Mouse (Mus musculus): ENCODE measurements around the gene Acox2. TPM values are rescaled to one million over a fixed set of nuclear protein-coding genes. Genes with fewer than 3 reads are reported as not detected.

The Acox2 gene
- polyA plus RNA-seq, 1 experiment from 2014 or later, result not detected

- WGBS, result 87% methylated on average over 6 of the region's 6 CpGs
- ATAC-seq (ENCODE audit: low FRiP score, low TSS enrichment), result no peak
- no peak overlapping the region for H3K9ac ChIP-seq (ENCODE audit: low read depth, low read length)
Observed at GRCm38 (mm10) chr14:8192727-8193126, 66.4 kb downstream of the Acox2 start.

GRCm38 (mm10) chr14:8191331-8191965 lies 67.7 kb downstream of the Acox2 start:
- no peak overlapping the region for H3K27ac ChIP-seq (ENCODE audit: low read depth, low read length)
- no peaks in the 10 kb centered on the region for H3K36me3 ChIP-seq (ENCODE audit: control insufficient read depth, insufficient read depth, low read length)
- ATAC-seq (ENCODE audit: low FRiP score, low TSS enrichment), result 0 out of 2 replicates have a peak, but pooled peaks have one; percentile 49
- H3K4me3 ChIP-seq (ENCODE audit: low read length), result no peak overlapping the region
- H3K4me1 ChIP-seq (ENCODE audit: control insufficient read depth, insufficient read depth, low read length), result no peaks in the 10 kb centered on the region
- H3K9me3 ChIP-seq (ENCODE audit: control insufficient read depth, low read length), result no peaks in the 10 kb centered on the region
- H3K4me2 ChIP-seq (replicated peaks; ENCODE audit: low read depth, low read length), result no peak overlapping the region
- 33% methylated on average over 12 of the region's 12 CpGs for WGBS
- no peaks in the 10 kb centered on the region for H3K27me3 ChIP-seq (ENCODE audit: control insufficient read depth, insufficient read depth, low read length)
- 0 out of 2 replicates have a peak overlapping the region, but pooled peaks have one; percentile 12 for H3K9ac ChIP-seq (ENCODE audit: low read depth, low read length)

More at GRCm38 (mm10) chr14:8192727-8193126, 66.4 kb downstream of the Acox2 start:
- Histone ChIP-seq H3K4me3 (ENCODE audit: low read length) (no peak overlapping the region), H3K4me1 (ENCODE audit: control insufficient read depth, insufficient read depth, low read length) (no peaks in the 10 kb centered on the region), H3K4me2 (replicated peaks; ENCODE audit: low read depth, low read length) (no peak overlapping the region), H3K36me3 (ENCODE audit: control insufficient read depth, insufficient read depth, low read length) (no peaks in the 10 kb centered on the region), H3K27ac (ENCODE audit: low read depth, low read length) (no peak overlapping the region), H3K9me3 (ENCODE audit: control insufficient read depth, low read length) (no peaks in the 10 kb centered on the region), H3K27me3 (ENCODE audit: control insufficient read depth, insufficient read depth, low read length) (no peaks in the 10 kb centered on the region)

- H3K27ac ChIP-seq (ENCODE audit: low read depth, low read length), result no peak overlapping the region
- H3K9ac ChIP-seq (ENCODE audit: low read depth, low read length), result no peak overlapping the region
- H3K27me3 ChIP-seq (ENCODE audit: control insufficient read depth, insufficient read depth, low read length), result no peaks in the 10 kb centered on the region
- no peak for ATAC-seq (ENCODE audit: low FRiP score, low TSS enrichment)
- no peaks in the 10 kb centered on the region for H3K4me1 ChIP-seq (ENCODE audit: control insufficient read depth, insufficient read depth, low read length)
- 86% methylated on average over 3 of the region's 3 CpGs for WGBS
- no peaks in the 10 kb centered on the region for H3K9me3 ChIP-seq (ENCODE audit: control insufficient read depth, low read length)
- no peaks in the 10 kb centered on the region for H3K36me3 ChIP-seq (ENCODE audit: control insufficient read depth, insufficient read depth, low read length)
- no peak overlapping the region for H3K4me3 ChIP-seq (ENCODE audit: low read length)
- no peak overlapping the region for H3K4me2 ChIP-seq (replicated peaks; ENCODE audit: low read depth, low read length)
Observed at GRCm38 (mm10) chr14:8190556-8190955, 68.6 kb downstream of the Acox2 start.

GRCm38 (mm10) chr14:8186278-8187045 lies 72.7 kb downstream of the Acox2 start:
- Histone ChIP-seq H3K4me3 (ENCODE audit: low read length) (no peak overlapping the region), H3K9me3 (ENCODE audit: control insufficient read depth, low read length) (no peaks in the 10 kb centered on the region), H3K4me1 (ENCODE audit: control insufficient read depth, insufficient read depth, low read length) (no peaks in the 10 kb centered on the region), H3K27ac (ENCODE audit: low read depth, low read length) (no peak overlapping the region), H3K36me3 (ENCODE audit: control insufficient read depth, insufficient read depth, low read length) (no peaks in the 10 kb centered on the region), H3K9ac (ENCODE audit: low read depth, low read length) (no peak overlapping the region), H3K4me2 (replicated peaks; ENCODE audit: low read depth, low read length) (no peak overlapping the region), H3K27me3 (ENCODE audit: control insufficient read depth, insufficient read depth, low read length) (no peaks in the 10 kb centered on the region)
- 90% methylated on average over 6 of the region's 6 CpGs for WGBS
- ATAC-seq (ENCODE audit: low FRiP score, low TSS enrichment), result no peak

- H3K4me1 ChIP-seq (ENCODE audit: control insufficient read depth, insufficient read depth, low read length), result no peaks in the 10 kb centered on the region
- no peak overlapping the region for H3K27ac ChIP-seq (ENCODE audit: low read depth, low read length)
- no peak overlapping the region for H3K9ac ChIP-seq (ENCODE audit: low read depth, low read length)
- 62% methylated on average over 3 of the region's 3 CpGs for WGBS
- H3K4me2 ChIP-seq (replicated peaks; ENCODE audit: low read depth, low read length), result no peak overlapping the region
- no peak for ATAC-seq (ENCODE audit: low FRiP score, low TSS enrichment)
- no peaks in the 10 kb centered on the region for H3K27me3 ChIP-seq (ENCODE audit: control insufficient read depth, insufficient read depth, low read length)
- H3K9me3 ChIP-seq (ENCODE audit: control insufficient read depth, low read length), result no peaks in the 10 kb centered on the region
- no peak overlapping the region for H3K4me3 ChIP-seq (ENCODE audit: low read length)
- H3K36me3 ChIP-seq (ENCODE audit: control insufficient read depth, insufficient read depth, low read length), result no peaks in the 10 kb centered on the region
Observed at GRCm38 (mm10) chr14:8183330-8183729, 75.8 kb downstream of the Acox2 start.

- no peak overlapping the region for H3K27ac ChIP-seq (ENCODE audit: low read depth, low read length)
- no peak for ATAC-seq (ENCODE audit: low FRiP score, low TSS enrichment)
- no peaks in the 10 kb centered on the region for H3K4me1 ChIP-seq (ENCODE audit: control insufficient read depth, insufficient read depth, low read length)
- H3K9me3 ChIP-seq (ENCODE audit: control insufficient read depth, low read length), result no peaks in the 10 kb centered on the region
- H3K4me2 ChIP-seq (replicated peaks; ENCODE audit: low read depth, low read length), result no peak overlapping the region
- H3K27me3 ChIP-seq (ENCODE audit: control insufficient read depth, insufficient read depth, low read length), result no peaks in the 10 kb centered on the region
- H3K4me3 ChIP-seq (ENCODE audit: low read length), result no peak overlapping the region
- 82% methylated on average over 4 of the region's 4 CpGs for WGBS
- no peak overlapping the region for H3K9ac ChIP-seq (ENCODE audit: low read depth, low read length)
- H3K36me3 ChIP-seq (ENCODE audit: control insufficient read depth, insufficient read depth, low read length), result no peaks in the 10 kb centered on the region
Observed at GRCm38 (mm10) chr14:8180371-8181035, 78.7 kb downstream of the Acox2 start.

- no peaks in the 10 kb centered on the region for H3K36me3 ChIP-seq (ENCODE audit: control insufficient read depth, insufficient read depth, low read length)
- H3K4me2 ChIP-seq (replicated peaks; ENCODE audit: low read depth, low read length), result no peak overlapping the region
- no peak overlapping the region for H3K27ac ChIP-seq (ENCODE audit: low read depth, low read length)
- 53% methylated on average over 5 of the region's 5 CpGs for WGBS
- H3K9ac ChIP-seq (ENCODE audit: low read depth, low read length), result no peak overlapping the region
- H3K9me3 ChIP-seq (ENCODE audit: control insufficient read depth, low read length), result no peaks in the 10 kb centered on the region
- H3K4me1 ChIP-seq (ENCODE audit: control insufficient read depth, insufficient read depth, low read length), result peaks cover 8% of the 10 kb centered on the region
- no peaks in the 10 kb centered on the region for H3K27me3 ChIP-seq (ENCODE audit: control insufficient read depth, insufficient read depth, low read length)
- ATAC-seq (ENCODE audit: low FRiP score, low TSS enrichment), result no peak
- H3K4me3 ChIP-seq (ENCODE audit: low read length), result no peak overlapping the region
Observed at GRCm38 (mm10) chr14:8176251-8176650, 82.9 kb downstream of the Acox2 start.
